In genomic region chr13:83714466-83715307, GRCm38 (mm10) we compare ENCODE assay signal across 8 mouse cellular contexts.
DNase-seq lines count a peak whose midpoint lies in the region; ATAC-seq and TF ChIP-seq lines count a peak whose summit lies in the region.

No protein-coding gene starts in this region.

- peaks cover 0 to 3% of the 10 kb centered on the region in 2 experiments; a peak in 2 of 4 replicates for H3K4me1 ChIP-seq in CH12.LX (ENCODE audit: control insufficient read depth in 1 of 2, insufficient read depth in 2 of 2)
- H3K4me1 ChIP-seq in forebrain, embryonic 13.5 days = peaks cover 28% of the 10 kb centered on the region
- H3K4me1 ChIP-seq in neural tube, embryonic 15.5 days = peaks cover 11% of the 10 kb centered on the region

- no peak for TF ChIP-seq POLR2A in CH12.LX (IDR thresholded peaks at IDR 0.05; ENCODE audit: low read depth, low read length)

- TF ChIP-seq EP300 in CH12.LX (IDR thresholded peaks at IDR 0.05; ENCODE audit: low read length) = no peak

- H3K79me2 ChIP-seq in CH12.LX (replicated peaks; ENCODE audit: control insufficient read depth, extremely low read depth, insufficient read depth, poor library complexity, severe bottlenecking) = no peaks in the 10 kb centered on the region

- no peak overlapping the region for H3K4me3 ChIP-seq in CH12.LX (replicated peaks in 1 of 3; ENCODE audit: low read depth in 2 of 3, low read length in 2 of 3, poor library complexity in 1 of 3)
- H3K4me3 ChIP-seq in forebrain, embryonic 13.5 days = peak overlapping the region; percentile 90
- peak overlapping the region; percentile 46 for H3K4me3 ChIP-seq in neural tube, embryonic 15.5 days (replicated peaks)

- in situ Hi-C loops in CH12.LX (cut with MboI; ENCODE audit: low pct_ligation_motif_present, low pct_unique_long_range_greater_than_20kb, low sequenced_read_pairs) = loop anchor here (5.0 kb wide), 1 partner anchor 1043 kb away; no protein-coding TSS in a partner anchor

- dilution Hi-C loops in CH12.LX (cut with MboI; ENCODE audit: extremely low pct_ligation_motif_present, extremely low pct_unique_long_range_greater_than_20kb, low sequenced_read_pairs) = no loop called here

- no peak overlapping the region for H3K9ac ChIP-seq in CH12.LX (ENCODE audit: insufficient read depth, low read depth)
- peak overlapping the region; percentile 100 for H3K9ac ChIP-seq in forebrain, embryonic 13.5 days
- H3K9ac ChIP-seq in neural tube, embryonic 15.5 days (replicated peaks) = peak overlapping the region; percentile 65

- TF ChIP-seq CTCF in CH12.LX (conservative IDR thresholded peaks at IDR 0.05 in 1 of 2, IDR thresholded peaks at IDR 0.05 in 1 of 2; ENCODE audit: low read depth in 2 of 2, low read length in 2 of 2) = peak; percentile 74 to 90

- no peak overlapping the region for H3K27ac ChIP-seq in CH12.LX (ENCODE audit: insufficient read depth, low read depth)
- peak overlapping the region; percentile 100 for H3K27ac ChIP-seq in forebrain, embryonic 13.5 days
- H3K27ac ChIP-seq in neural tube, embryonic 15.5 days (replicated peaks) = peak overlapping the region; percentile 92

- no peaks in the 10 kb centered on the region for H3K36me3 ChIP-seq in CH12.LX (replicated peaks in 1 of 2; ENCODE audit: control insufficient read depth in 1 of 2, insufficient read depth in 1 of 2, low read length in 1 of 2)
- H3K36me3 ChIP-seq in forebrain, embryonic 13.5 days (ENCODE audit: poor library complexity, severe bottlenecking) = no peaks in the 10 kb centered on the region
- H3K36me3 ChIP-seq in neural tube, embryonic 15.5 days = no peaks in the 10 kb centered on the region

- DNase-seq in CH12.LX (ENCODE audit: extremely low read depth) = peak; percentile 73
- peak; percentile 47 for DNase-seq in c-Kit-positive CD71-positive TER-119-negative erythroid progenitor cells, embryonic 14.5 days (ENCODE audit: low read depth)
- peak; percentile 85 to 90 for DNase-seq in heart, postnatal 10 days
- DNase-seq in kidney, postnatal 4 days = peak; percentile 88 to 89
- peak; percentile 59 to 60 for DNase-seq in lung, adult 18-20 months
- peak; percentile 87 for DNase-seq in testis, postnatal 10 days (ENCODE audit: low spot score)

- intact Hi-C loops in heart, postnatal 10 days (cut with DNase I) = loop anchor here (1.0 to 10.0 kb wide), 2 partner anchors 1044 to 1450 kb away; no protein-coding TSS in a partner anchor

- H3K27me3 ChIP-seq in CH12.LX (replicated peaks) = peaks cover 2% of the 10 kb centered on the region
- H3K27me3 ChIP-seq in forebrain, embryonic 13.5 days = no peaks in the 10 kb centered on the region
- no peaks in the 10 kb centered on the region; the same call in 1 of the 2 replicates for H3K27me3 ChIP-seq in neural tube, embryonic 15.5 days (replicated peaks)

- H3K4me2 ChIP-seq in CH12.LX (ENCODE audit: insufficient read depth, low read depth, poor library complexity, severe bottlenecking) = peak overlapping the region; percentile 72
- peak overlapping the region; percentile 87 for H3K4me2 ChIP-seq in forebrain, embryonic 13.5 days
- H3K4me2 ChIP-seq in neural tube, embryonic 15.5 days = peak overlapping the region; percentile 67

- WGBS in forebrain, embryonic 13.5 days = 1% methylated on average over 22 of the region's 22 CpGs
- WGBS in neural tube, embryonic 15.5 days = under 1% methylated on average over 22 of the region's 22 CpGs

- peak; percentile 92 for ATAC-seq in forebrain, embryonic 13.5 days
- ATAC-seq in neural tube, embryonic 15.5 days (ENCODE audit: low FRiP score) = peak; percentile 84

- peak; percentile 96 for TF ChIP-seq RAD21 in CH12.LX (IDR thresholded peaks at IDR 0.05; ENCODE audit: low read depth, low read length)

- H3K9me3 ChIP-seq in CH12.LX (replicated peaks; ENCODE audit: low read length) = no peaks in the 10 kb centered on the region
- H3K9me3 ChIP-seq in forebrain, embryonic 13.5 days (replicated peaks) = no peaks in the 10 kb centered on the region
- no peaks in the 10 kb centered on the region for H3K9me3 ChIP-seq in neural tube, embryonic 15.5 days (replicated peaks)

TF ChIP-seq in CH12.LX, 34 proteins besides CTCF, POLR2A, EP300 and RAD21:
- TF ChIP-seq ZKSCAN1 (IDR thresholded peaks at IDR 0.05; ENCODE audit: borderline replicate concordance, low read depth, low read length) = no peak
- TF ChIP-seq JUND (conservative IDR thresholded peaks at IDR 0.05; ENCODE audit: low read depth, low read length) = peak; percentile 56
- TF ChIP-seq UBTF (IDR thresholded peaks at IDR 0.05; ENCODE audit: low read depth, low read length) = no peak
- TF ChIP-seq ZC3H11A (IDR thresholded peaks at IDR 0.05; ENCODE audit: low read depth, low read length) = peak; percentile 46; the same call in 1 of the 2 replicates
- TF ChIP-seq SMC3 (IDR thresholded peaks at IDR 0.05; ENCODE audit: low read depth, low read length) = peak; percentile 85
- TF ChIP-seq ETS1 (conservative IDR thresholded peaks at IDR 0.05; ENCODE audit: low read depth, low read length) = no peak
- no peak for TF ChIP-seq RCOR1 (conservative IDR thresholded peaks at IDR 0.05; ENCODE audit: low read depth, low read length)
- TF ChIP-seq CHD2 (IDR thresholded peaks at IDR 0.05; ENCODE audit: low read length) = no peak
- TF ChIP-seq POLR2AphosphoS2 (IDR thresholded peaks at IDR 0.05; ENCODE audit: low read depth, low read length) = no peak
- no peak for TF ChIP-seq ZMIZ1 (IDR thresholded peaks at IDR 0.05; ENCODE audit: low read depth, low read length)
TF ChIP-seq in CH12.LX: peak in this region for 3.

Comparison
In these comparisons a context has a peak if more than half of its experiments do, and no peak if none do; other contexts are left out.
1. H3K4me3 ChIP-seq: peak in forebrain, embryonic 13.5 days (single experiment) and neural tube, embryonic 15.5 days (single experiment); none in CH12.LX (0 of 3).
2. Peak in every context shown above with its lines, with median percentiles within 50 percentile points of each other: DNase-seq and H3K4me2 ChIP-seq.